Mouse (Mus musculus) E14TG2a.4 (cell line): ENCODE results near the gene Abr.

Experiments
- H3K27me3 ChIP-seq: 2 replicates; pipeline ENCODE4 v1.6.1; 2014; ENCODE audit warnings: low read length, control low read depth; ENCODE audit not compliant: insufficient read depth
- H3K36me3 ChIP-seq: 2 replicates; pipeline ENCODE4 v1.6.1; 2014; ENCODE audit warnings: low read length, control low read depth; ENCODE audit not compliant: insufficient read depth
- H3K4me1 ChIP-seq: replicated peaks from 2 replicates; pipeline ENCODE4 v1.6.1; 2014; ENCODE audit warnings: low read depth, low read length, control low read depth
- H3K4me3 ChIP-seq: replicated peaks from 2 replicates; pipeline ENCODE4 v1.5.1; 2014; ENCODE audit warnings: mild to moderate bottlenecking, low read length
- H3K9me3 ChIP-seq: 2 replicates; pipeline ENCODE4 v1.6.1; 2014; ENCODE audit warnings: low read length, control low read depth
- CTCF ChIP-seq: conservative IDR thresholded peaks from 2 replicates; pipeline ENCODE4 v1.5.1; 2014; ENCODE audit warnings: low read length
- NANOG ChIP-seq: IDR thresholded peaks from 2 replicates; pipeline ENCODE4 v1.6.1; 2014; ENCODE audit warnings: borderline replicate concordance, low read length, mixed read lengths
- POU5F1 ChIP-seq: IDR thresholded peaks from 2 replicates; pipeline ENCODE4 v1.6.1; 2014; ENCODE audit warnings: low read length, borderline replicate concordance

The Abr gene

GRCm38 (mm10) chr11:76587333-76587732 lies 34.8 kb downstream of the Abr start:
- H3K9me3 ChIP-seq: peaks cover 4% of the 10 kb centered on the region; the same call in 1 of the 2 replicates
- H3K27me3 ChIP-seq: no peaks in the 10 kb centered on the region
- TF ChIP-seq POU5F1: no peak
- no peak for TF ChIP-seq CTCF
- no peak for TF ChIP-seq NANOG
- H3K4me1 ChIP-seq: peaks cover 4% of the 10 kb centered on the region; the same call in 1 of the 2 replicates
- peaks cover 16% of the 10 kb centered on the region for H3K36me3 ChIP-seq
- no peak overlapping the region for H3K4me3 ChIP-seq

GRCm38 (mm10) chr11:76586119-76586518 lies 36.0 kb downstream of the Abr start:
- Histone ChIP-seq H3K9me3 (peaks cover 4% of the 10 kb centered on the region; the same call in 1 of the 2 replicates), H3K27me3 (no peaks in the 10 kb centered on the region), H3K4me3 (no peak overlapping the region), H3K36me3 (peaks cover 16% of the 10 kb centered on the region), H3K4me1 (peaks cover 4% of the 10 kb centered on the region; the same call in 1 of the 2 replicates)
- TF ChIP-seq NANOG (no peak), POU5F1 (no peak), CTCF (no peak)

- no peak overlapping the region for H3K4me3 ChIP-seq
- H3K9me3 ChIP-seq: no peaks in the 10 kb centered on the region
- TF ChIP-seq CTCF (peak; percentile 78), POU5F1 (no peak)
- H3K4me1 ChIP-seq: peaks cover 12% of the 10 kb centered on the region
- peaks cover under 1% of the 10 kb centered on the region for H3K27me3 ChIP-seq
- no peaks in the 10 kb centered on the region for H3K36me3 ChIP-seq
These were observed 44.4 kb downstream of the Abr start for GRCm38 (mm10) chr11:76577588-76578257.

- H3K9me3 ChIP-seq: no peaks in the 10 kb centered on the region
- no peak overlapping the region for H3K4me3 ChIP-seq
- H3K27me3 ChIP-seq: peaks cover 44% of the 10 kb centered on the region
- H3K4me1 ChIP-seq: peaks cover 41% of the 10 kb centered on the region
- TF ChIP-seq POU5F1: no peak
- no peak for TF ChIP-seq NANOG
- TF ChIP-seq CTCF: no peak
- no peaks in the 10 kb centered on the region for H3K36me3 ChIP-seq
These were observed 49.2 kb downstream of the Abr start for GRCm38 (mm10) chr11:76572820-76573385.

GRCm38 (mm10) chr11:76571613-76571929 lies 50.5 kb downstream of the Abr start:
- TF ChIP-seq POU5F1 (no peak), NANOG (no peak), CTCF (no peak)
- Histone ChIP-seq H3K9me3 (no peaks in the 10 kb centered on the region), H3K27me3 (peaks cover 44% of the 10 kb centered on the region), H3K36me3 (no peaks in the 10 kb centered on the region), H3K4me1 (peaks cover 37% of the 10 kb centered on the region), H3K4me3 (peak overlapping the region; percentile 86)

- peaks cover 44% of the 10 kb centered on the region for H3K27me3 ChIP-seq
These were observed 51.1 kb downstream of the Abr start for GRCm38 (mm10) chr11:76570741-76571612.

GRCm38 (mm10) chr11:76570201-76570731 lies 51.8 kb downstream of the Abr start:
- peaks cover 44% of the 10 kb centered on the region for H3K27me3 ChIP-seq
- H3K4me1 ChIP-seq: peaks cover 42% of the 10 kb centered on the region
- H3K9me3 ChIP-seq: no peaks in the 10 kb centered on the region
- peak overlapping the region; percentile 86 for H3K4me3 ChIP-seq
- no peak for TF ChIP-seq NANOG
- TF ChIP-seq CTCF: no peak
- no peak for TF ChIP-seq POU5F1
- H3K36me3 ChIP-seq: no peaks in the 10 kb centered on the region

More at GRCm38 (mm10) chr11:76570741-76571612, 51.1 kb downstream of the Abr start:
- H3K36me3 ChIP-seq: no peaks in the 10 kb centered on the region
- H3K4me3 ChIP-seq: peak overlapping the region; percentile 86
- H3K4me1 ChIP-seq: peaks cover 39% of the 10 kb centered on the region
- no peaks in the 10 kb centered on the region for H3K9me3 ChIP-seq
- TF ChIP-seq NANOG: no peak
- TF ChIP-seq CTCF: no peak
- no peak for TF ChIP-seq POU5F1

- TF ChIP-seq CTCF (no peak), NANOG (no peak), POU5F1 (no peak)
- Histone ChIP-seq H3K36me3 (no peaks in the 10 kb centered on the region), H3K4me3 (no peak overlapping the region)
These were observed 52.7 kb downstream of the Abr start for GRCm38 (mm10) chr11:76569436-76569835.

More at GRCm38 (mm10) chr11:76569436-76569835, 52.7 kb downstream of the Abr start:
- Histone ChIP-seq H3K4me1 (peaks cover 35% of the 10 kb centered on the region), H3K9me3 (no peaks in the 10 kb centered on the region), H3K27me3 (peaks cover 44% of the 10 kb centered on the region)
